Mouse (Mus musculus): ENCODE results near the gene Mybph. TPM values are rescaled to one million over a fixed set of nuclear protein-coding genes. Genes with fewer than 3 reads are reported as not detected.

The Mybph gene
- polyA plus RNA-seq, 1 experiment from 2014 or later, result 1.6 TPM

DNA sequence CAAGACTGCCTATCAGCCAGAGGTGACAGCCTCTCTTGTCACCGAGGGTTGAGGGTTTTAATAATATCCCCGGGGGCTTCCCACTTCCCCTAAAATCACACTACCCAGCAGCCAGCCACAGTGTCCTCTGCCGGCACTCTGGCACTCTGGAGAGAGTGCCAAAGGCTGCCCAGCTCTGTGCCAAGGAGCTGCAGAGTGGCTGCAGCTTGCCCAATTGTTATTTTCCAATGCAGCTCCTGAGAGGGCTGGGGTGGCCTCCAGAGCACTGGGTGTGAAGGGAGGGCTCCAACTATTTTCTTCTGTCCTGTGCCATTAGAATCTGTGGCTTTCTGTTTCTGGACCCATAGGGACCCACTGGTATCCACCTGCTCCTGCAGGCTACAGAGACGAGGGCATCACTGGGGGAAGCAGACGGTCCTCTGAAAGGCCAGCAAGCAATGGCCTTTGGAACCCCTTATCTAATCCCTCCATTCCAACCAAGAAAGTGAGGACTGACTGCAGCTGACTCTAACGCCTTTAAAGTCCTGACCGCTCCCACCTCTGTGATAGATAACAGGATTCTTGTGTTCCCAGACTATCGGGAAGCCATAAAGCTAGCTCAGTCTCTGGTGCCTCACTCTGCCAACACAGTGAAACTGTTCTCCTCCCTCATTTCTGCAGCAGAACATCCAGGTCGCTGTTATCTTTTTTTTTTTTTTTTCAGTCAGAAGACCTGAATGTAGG is 12.2 kb downstream of the Mybph start:
- Histone ChIP-seq H3K27ac (replicated peaks) (peak overlapping the region; percentile 30; the same call in 1 of the 2 replicates), H3K9ac (ENCODE audit: low read length) (no peak overlapping the region)
- no peak for ATAC-seq (ENCODE audit: low FRiP score, low TSS enrichment)

DNA sequence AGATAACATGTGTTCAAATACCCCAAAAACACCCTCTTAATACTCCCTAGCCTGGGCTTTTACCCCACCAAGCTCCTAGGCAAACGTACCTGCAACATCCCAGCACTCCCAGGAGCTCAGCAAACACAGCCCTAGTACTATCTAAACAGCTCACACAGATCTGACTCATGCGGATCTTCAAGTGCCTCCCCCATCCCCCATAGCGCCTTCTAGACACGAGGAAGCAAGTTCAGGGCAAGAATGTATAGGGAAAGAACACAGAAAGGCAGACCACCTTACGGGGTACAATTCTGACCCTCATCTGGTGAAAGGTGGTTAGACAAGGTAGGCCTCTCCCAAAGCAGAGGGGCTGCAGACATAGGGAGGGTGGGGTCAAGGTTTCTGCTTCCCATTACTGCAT is 12.8 kb downstream of the Mybph start:
- ATAC-seq (ENCODE audit: low FRiP score, low TSS enrichment), result peak; percentile 54
- H3K4me1 ChIP-seq (replicated peaks; ENCODE audit: control insufficient read depth, insufficient read depth), result no peaks in the 10 kb centered on the region
- H3K4me2 ChIP-seq (replicated peaks; ENCODE audit: low read depth), result no peak overlapping the region
- H3K27me3 ChIP-seq (ENCODE audit: control insufficient read depth, insufficient read depth, low read length), result no peaks in the 10 kb centered on the region
- H3K36me3 ChIP-seq (ENCODE audit: control insufficient read depth, insufficient read depth, low read length), result no peaks in the 10 kb centered on the region
- H3K4me3 ChIP-seq (ENCODE audit: low read depth, low read length), result no peak overlapping the region
- TF ChIP-seq EP300 (optimal IDR thresholded peaks at IDR 0.05) (no peak), CTCF (IDR thresholded peaks at IDR 0.05; ENCODE audit: low read depth) (no peak)
- H3K9ac ChIP-seq (ENCODE audit: low read length), result no peak overlapping the region
- no peak overlapping the region for H3K27ac ChIP-seq (replicated peaks)
- WGBS, result 21% methylated on average over 5 of the region's 5 CpGs
- H3K9me3 ChIP-seq (ENCODE audit: control insufficient read depth, low read length), result no peaks in the 10 kb centered on the region
- peak; percentile 69 for DNase-seq (ENCODE audit: low spot score)

More for the DNA sequence above, 12.2 kb downstream of the Mybph start:
- H3K4me2 ChIP-seq (replicated peaks; ENCODE audit: low read depth), result no peak overlapping the region
- WGBS, result 37% methylated on average over 9 of the region's 9 CpGs
- no peak overlapping the region for H3K4me3 ChIP-seq (ENCODE audit: low read depth, low read length)
- no peak for TF ChIP-seq CTCF (IDR thresholded peaks at IDR 0.05; ENCODE audit: low read depth)
- no peak for DNase-seq (ENCODE audit: low spot score)
- H3K4me1 ChIP-seq (replicated peaks; ENCODE audit: control insufficient read depth, insufficient read depth), result no peaks in the 10 kb centered on the region
- no peaks in the 10 kb centered on the region for H3K9me3 ChIP-seq (ENCODE audit: control insufficient read depth, low read length)
- H3K36me3 ChIP-seq (ENCODE audit: control insufficient read depth, insufficient read depth, low read length), result no peaks in the 10 kb centered on the region
- no peaks in the 10 kb centered on the region for H3K27me3 ChIP-seq (ENCODE audit: control insufficient read depth, insufficient read depth, low read length)

DNA sequence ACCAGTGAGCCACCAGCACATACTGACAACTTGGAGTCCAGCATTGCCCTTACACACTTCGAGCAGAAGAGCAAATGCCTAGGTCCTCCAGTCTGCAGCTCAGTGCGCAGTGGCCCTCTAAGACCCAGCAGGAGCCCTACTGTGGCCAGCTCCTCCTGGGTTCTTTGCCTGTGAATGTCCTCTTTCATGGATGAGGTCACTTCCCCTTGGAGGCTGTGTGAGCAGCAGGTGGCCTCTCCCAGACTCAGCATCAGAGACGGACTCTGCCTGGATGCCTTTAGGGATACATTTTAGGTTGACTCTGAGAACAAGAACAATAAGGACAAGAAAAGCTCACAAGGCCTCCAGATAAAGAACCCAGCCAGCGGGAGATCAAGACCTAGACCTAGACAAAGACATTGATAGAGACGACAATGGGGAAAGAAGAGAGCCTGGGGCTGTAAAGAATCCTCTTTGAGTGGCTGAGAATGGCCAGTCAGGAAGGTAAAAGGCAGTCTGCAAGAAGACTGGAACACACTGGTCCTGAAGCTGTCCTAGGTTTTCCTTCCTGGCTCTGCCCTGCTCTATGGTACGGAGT is 17.0 kb downstream of the Mybph start:
- WGBS, result 72% methylated on average over 6 of the region's 6 CpGs

DNA sequence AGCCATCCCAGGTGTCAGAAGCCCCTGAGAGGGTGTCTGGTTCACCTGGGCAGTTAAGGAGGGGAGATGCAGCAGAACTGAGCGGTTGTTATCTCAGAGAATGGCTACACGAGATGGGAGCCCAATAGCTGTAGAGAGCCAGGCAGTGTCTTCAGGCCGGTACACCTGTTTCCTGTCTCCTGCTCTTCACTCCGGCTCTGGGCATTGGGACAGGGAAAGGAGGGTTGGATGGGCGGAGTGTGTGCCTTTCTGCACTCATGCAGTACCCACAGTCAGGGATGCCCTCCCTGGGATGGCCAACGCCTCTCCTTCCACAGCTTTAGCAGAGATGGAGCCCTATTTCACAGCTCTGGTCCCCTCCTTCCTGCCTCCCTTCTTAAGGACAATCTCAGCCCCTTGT is 17.8 kb downstream of the Mybph start:
- H3K36me3 ChIP-seq (ENCODE audit: control insufficient read depth, insufficient read depth, low read length), result no peaks in the 10 kb centered on the region
- H3K4me1 ChIP-seq (replicated peaks; ENCODE audit: control insufficient read depth, insufficient read depth), result no peaks in the 10 kb centered on the region
- ATAC-seq (ENCODE audit: low FRiP score, low TSS enrichment) (no peak), DNase-seq (ENCODE audit: low spot score) (no peak)
- H3K27ac ChIP-seq (replicated peaks), result no peak overlapping the region
- no peak for TF ChIP-seq EP300 (optimal IDR thresholded peaks at IDR 0.05)
- TF ChIP-seq CTCF (IDR thresholded peaks at IDR 0.05; ENCODE audit: low read depth), result no peak
- no peaks in the 10 kb centered on the region for H3K9me3 ChIP-seq (ENCODE audit: control insufficient read depth, low read length)
- no peak overlapping the region for H3K4me2 ChIP-seq (replicated peaks; ENCODE audit: low read depth)
- no peaks in the 10 kb centered on the region for H3K27me3 ChIP-seq (ENCODE audit: control insufficient read depth, insufficient read depth, low read length)
- no peak overlapping the region for H3K9ac ChIP-seq (ENCODE audit: low read length)
- 53% methylated on average over 6 of the region's 6 CpGs for WGBS
- H3K4me3 ChIP-seq (ENCODE audit: low read depth, low read length), result no peak overlapping the region

More for the DNA sequence above, 17.0 kb downstream of the Mybph start:
- no peaks in the 10 kb centered on the region for H3K9me3 ChIP-seq (ENCODE audit: control insufficient read depth, low read length)
- H3K4me1 ChIP-seq (replicated peaks; ENCODE audit: control insufficient read depth, insufficient read depth), result no peaks in the 10 kb centered on the region
- no peaks in the 10 kb centered on the region for H3K36me3 ChIP-seq (ENCODE audit: control insufficient read depth, insufficient read depth, low read length)
- no peak overlapping the region for H3K4me2 ChIP-seq (replicated peaks; ENCODE audit: low read depth)
- no peak overlapping the region for H3K4me3 ChIP-seq (ENCODE audit: low read depth, low read length)
- no peak overlapping the region for H3K9ac ChIP-seq (ENCODE audit: low read length)
- ATAC-seq (ENCODE audit: low FRiP score, low TSS enrichment) (no peak), DNase-seq (ENCODE audit: low spot score) (no peak)
- no peak for TF ChIP-seq CTCF (IDR thresholded peaks at IDR 0.05; ENCODE audit: low read depth)
- no peak for TF ChIP-seq EP300 (optimal IDR thresholded peaks at IDR 0.05)
- H3K27ac ChIP-seq (replicated peaks), result no peak overlapping the region
- H3K27me3 ChIP-seq (ENCODE audit: control insufficient read depth, insufficient read depth, low read length), result no peaks in the 10 kb centered on the region

- Histone ChIP-seq H3K27ac (replicated peaks) (no peak overlapping the region), H3K9me3 (ENCODE audit: control insufficient read depth, low read length) (no peaks in the 10 kb centered on the region), H3K36me3 (ENCODE audit: control insufficient read depth, insufficient read depth, low read length) (no peaks in the 10 kb centered on the region), H3K4me1 (replicated peaks; ENCODE audit: control insufficient read depth, insufficient read depth) (no peaks in the 10 kb centered on the region), H3K4me2 (replicated peaks; ENCODE audit: low read depth) (no peak overlapping the region), H3K4me3 (ENCODE audit: low read depth, low read length) (no peak overlapping the region), H3K9ac (ENCODE audit: low read length) (no peak overlapping the region), H3K27me3 (ENCODE audit: control insufficient read depth, insufficient read depth, low read length) (no peaks in the 10 kb centered on the region)
- 20% methylated on average over 2 of the region's 2 CpGs for WGBS
- TF ChIP-seq CTCF (IDR thresholded peaks at IDR 0.05; ENCODE audit: low read depth) (no peak), EP300 (optimal IDR thresholded peaks at IDR 0.05) (no peak)
- DNase-seq (ENCODE audit: low spot score), result no peak
- ATAC-seq (ENCODE audit: low FRiP score, low TSS enrichment), result no peak
Measured at GRCm38 (mm10) chr1:134211631-134212030, 18.4 kb downstream of the Mybph start.

DNA sequence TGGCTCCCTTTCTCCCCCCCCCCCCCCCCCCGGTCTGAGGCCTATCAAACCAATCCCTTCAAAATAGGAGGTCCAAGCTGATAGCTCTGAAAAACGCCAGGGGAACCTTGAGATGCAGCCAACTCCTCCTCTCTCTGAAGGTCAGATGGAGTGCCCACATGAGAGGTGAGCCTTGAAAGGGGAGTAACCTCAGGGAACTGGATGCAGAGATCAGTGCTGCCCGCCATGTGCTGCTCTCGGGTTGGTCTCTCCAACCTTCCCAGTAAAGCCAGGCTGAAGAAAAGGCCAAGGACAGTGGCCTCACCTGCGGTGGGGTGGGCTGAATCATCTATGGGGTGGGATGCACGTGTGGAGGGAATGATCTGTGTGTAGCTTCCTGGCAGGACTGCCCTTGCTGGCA is 19.1 kb downstream of the Mybph start:
- Histone ChIP-seq H3K27me3 (ENCODE audit: control insufficient read depth, insufficient read depth, low read length) (no peaks in the 10 kb centered on the region), H3K4me1 (replicated peaks; ENCODE audit: control insufficient read depth, insufficient read depth) (no peaks in the 10 kb centered on the region), H3K27ac (replicated peaks) (no peak overlapping the region), H3K9me3 (ENCODE audit: control insufficient read depth, low read length) (no peaks in the 10 kb centered on the region), H3K36me3 (ENCODE audit: control insufficient read depth, insufficient read depth, low read length) (no peaks in the 10 kb centered on the region), H3K9ac (ENCODE audit: low read length) (no peak overlapping the region), H3K4me3 (ENCODE audit: low read depth, low read length) (no peak overlapping the region), H3K4me2 (replicated peaks; ENCODE audit: low read depth) (no peak overlapping the region)
- TF ChIP-seq EP300 (optimal IDR thresholded peaks at IDR 0.05) (no peak), CTCF (IDR thresholded peaks at IDR 0.05; ENCODE audit: low read depth) (no peak)
- ATAC-seq (ENCODE audit: low FRiP score, low TSS enrichment) (no peak), DNase-seq (ENCODE audit: low spot score) (no peak)
- WGBS, result 89% methylated on average over 5 of the region's 6 CpGs

Measured in stomach, postnatal 0 days (tissue).